9 mouse cellular contexts compared by ENCODE assay signal in the genomic region with DNA sequence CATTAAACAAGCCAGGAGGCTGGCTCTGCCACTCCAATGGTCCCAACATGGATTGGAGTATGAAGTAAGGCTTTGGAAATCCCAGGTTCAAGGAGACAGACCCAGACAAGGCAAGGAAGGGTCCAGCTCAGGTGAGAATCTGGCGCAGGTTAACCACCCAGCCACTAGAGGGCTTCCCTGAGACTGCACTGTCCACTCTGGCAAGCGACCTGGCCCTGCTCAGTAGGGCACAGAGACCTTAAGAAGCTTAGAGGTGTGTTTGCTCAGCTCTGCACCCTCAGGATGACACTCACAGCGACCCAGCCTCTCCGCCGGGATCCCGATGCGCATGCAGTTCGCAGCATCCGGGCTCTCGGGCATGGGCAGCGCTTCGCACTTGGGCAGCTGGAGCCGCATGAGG.
DNase-seq lines count a peak whose midpoint lies in the region; ATAC-seq and TF ChIP-seq lines count a peak whose summit lies in the region.
"Had no signal": no experiment of that assay in that cellular context is flagged by ENCODE, and none has a peak within 500 bp of the region (broad histone marks: within the 10 kb centered on the region; RNA-seq: fewer than 3 reads in every experiment).

No protein-coding gene starts in this region.

- peak; percentile 58 for TF ChIP-seq CTCF in kidney, adult 2 months (conservative IDR thresholded peaks at IDR 0.05; ENCODE audit: insufficient read depth, insufficient read length, low read depth, low read length)
- TF ChIP-seq CTCF in thymus, adult 2 months (IDR thresholded peaks at IDR 0.05; ENCODE audit: borderline replicate concordance, control insufficient read depth, extremely low read depth, insufficient read depth, low read length, poor library complexity), result peak; percentile 66; the same call in 1 of the 2 replicates

- H3K27me3 ChIP-seq in kidney, adult 2 months (replicated peaks; ENCODE audit: control insufficient read depth, insufficient read depth, low read length), result no peaks in the 10 kb centered on the region
- no peaks in the 10 kb centered on the region for H3K27me3 ChIP-seq in kidney, embryonic 14.5 days (ENCODE audit: control insufficient read depth, insufficient read depth, low read length)
- H3K27me3 ChIP-seq in thymus, adult 2 months (ENCODE audit: control insufficient read depth, insufficient read depth, low read length), result no peaks in the 10 kb centered on the region
- H3K27me3 ChIP-seq: embryonic facial prominence, embryonic 15.5 days; intestine, embryonic 15.5 days had no signal

- no peak for TF ChIP-seq POLR2A in kidney, adult 2 months (IDR thresholded peaks at IDR 0.05; ENCODE audit: low read depth, low read length)
- no peak for TF ChIP-seq POLR2A in thymus, adult 2 months (IDR thresholded peaks at IDR 0.05; ENCODE audit: control insufficient read depth, extremely low read depth, insufficient read depth, low read length, poor library complexity)

- no peak overlapping the region for H3K4me2 ChIP-seq in kidney, embryonic 14.5 days (replicated peaks; ENCODE audit: low read depth, low read length)
- H3K4me2 ChIP-seq: embryonic facial prominence, embryonic 15.5 days; intestine, embryonic 15.5 days had no signal

- no peaks in the 10 kb centered on the region for H3K9me3 ChIP-seq in kidney, embryonic 14.5 days (ENCODE audit: control insufficient read depth, low read length)
- H3K9me3 ChIP-seq: embryonic facial prominence, embryonic 15.5 days; intestine, embryonic 15.5 days had no signal

- no peaks in the 10 kb centered on the region for H3K36me3 ChIP-seq in kidney, adult 2 months (ENCODE audit: control insufficient read depth, insufficient read depth, low read length)
- H3K36me3 ChIP-seq in kidney, embryonic 14.5 days (ENCODE audit: control insufficient read depth, insufficient read depth, low read length), result peaks cover 7% of the 10 kb centered on the region; the same call in 1 of the 2 replicates
- no peaks in the 10 kb centered on the region for H3K36me3 ChIP-seq in thymus, adult 2 months (ENCODE audit: control insufficient read depth, insufficient read depth, low read length)

- no peaks in the 10 kb centered on the region for H3K4me1 ChIP-seq in kidney, adult 2 months (ENCODE audit: control insufficient read depth, insufficient read depth, low read length)
- peaks cover 5% of the 10 kb centered on the region; the same call in 1 of the 2 replicates for H3K4me1 ChIP-seq in kidney, embryonic 14.5 days (ENCODE audit: control insufficient read depth, insufficient read depth, low read length)
- no peaks in the 10 kb centered on the region for H3K4me1 ChIP-seq in thymus, adult 2 months (replicated peaks; ENCODE audit: control insufficient read depth, insufficient read depth, low read length)

- intact Hi-C loops in heart, postnatal 36 days (cut with DNase I), result no loop called here

- H3K27ac ChIP-seq in kidney, adult 2 months (ENCODE audit: insufficient read depth, low read depth, low read length), result no peak overlapping the region
- no peak overlapping the region for H3K27ac ChIP-seq in kidney, embryonic 14.5 days (ENCODE audit: low read depth, low read length)
- no peak overlapping the region for H3K27ac ChIP-seq in thymus, adult 2 months (ENCODE audit: control insufficient read depth, insufficient read depth, low read length)
- H3K27ac ChIP-seq: embryonic facial prominence, embryonic 15.5 days; intestine, embryonic 15.5 days had no signal

- no peak for ATAC-seq in kidney, embryonic 14.5 days (ENCODE audit: low FRiP score, low TSS enrichment)
- no peak for ATAC-seq in frontal cortex, adult (ENCODE audit: low TSS enrichment)
- ATAC-seq: intestine, embryonic 15.5 days had no signal

- peak; percentile 57 for DNase-seq in kidney, adult 2 months
- DNase-seq in thymus, adult 2 months, result peak; percentile 40
- no peak for DNase-seq in thymus, adult 18-20 months
- DNase-seq in kidney, postnatal 36 days, result peak; percentile 38 to 68
- DNase-seq in heart, postnatal 36 days, result no peak

- H3K4me3 ChIP-seq in kidney, adult 2 months (ENCODE audit: insufficient read depth, low read depth, low read length), result no peak overlapping the region
- no peak overlapping the region for H3K4me3 ChIP-seq in kidney, embryonic 14.5 days (ENCODE audit: low read length)
- H3K4me3 ChIP-seq in thymus, adult 2 months (ENCODE audit: control insufficient read depth, insufficient read depth, low read length), result no peak overlapping the region
- H3K4me3 ChIP-seq: embryonic facial prominence, embryonic 15.5 days; intestine, embryonic 15.5 days had no signal

- 86% methylated on average over 13 of the region's 13 CpGs for WGBS in kidney, adult 2 months
- WGBS in kidney, embryonic 14.5 days, result 90% methylated on average over 13 of the region's 13 CpGs
- 83% methylated on average over 13 of the region's 13 CpGs for WGBS in thymus, adult 2 months

- H3K9ac ChIP-seq in kidney, embryonic 14.5 days (ENCODE audit: low read depth, low read length), result no peak overlapping the region
- H3K9ac ChIP-seq: embryonic facial prominence, embryonic 15.5 days; intestine, embryonic 15.5 days had no signal

Comparison
In these comparisons a context has a peak if more than half of its experiments do, and no peak if none do; other contexts are left out.
1. DNase-seq: peak in kidney, adult 2 months (single experiment), thymus, adult 2 months (single experiment) and kidney, postnatal 36 days (2 of 2); none in thymus, adult 18-20 months (0 of 2) and heart, postnatal 36 days (0 of 2).